Mouse (Mus musculus): ENCODE data around the gene Gramd2.
"Not testable (repeated sequence)": the region's sequence is repeated elsewhere in the genome, so short reads cannot be mapped to it uniquely, and the experiment has no call there.

Gramd2 gene

GRCm38 (mm10) chr9:59721144-59721543, 41.2 kb downstream of the Gramd2 start:
- in situ Hi-C loops (cut with MboI, MseI), result loop anchor here (5.0 kb wide), 3 partner anchors 81 to 366 kb away; no protein-coding TSS in a partner anchor

- in situ Hi-C loops (cut with MboI, MseI), result loop anchor here (5.0 kb wide), 3 partner anchors 79 to 364 kb away; no protein-coding TSS in a partner anchor
Measured at GRCm38 (mm10) chr9:59723096-59723657, 43.2 kb downstream of the Gramd2 start.

DNA sequence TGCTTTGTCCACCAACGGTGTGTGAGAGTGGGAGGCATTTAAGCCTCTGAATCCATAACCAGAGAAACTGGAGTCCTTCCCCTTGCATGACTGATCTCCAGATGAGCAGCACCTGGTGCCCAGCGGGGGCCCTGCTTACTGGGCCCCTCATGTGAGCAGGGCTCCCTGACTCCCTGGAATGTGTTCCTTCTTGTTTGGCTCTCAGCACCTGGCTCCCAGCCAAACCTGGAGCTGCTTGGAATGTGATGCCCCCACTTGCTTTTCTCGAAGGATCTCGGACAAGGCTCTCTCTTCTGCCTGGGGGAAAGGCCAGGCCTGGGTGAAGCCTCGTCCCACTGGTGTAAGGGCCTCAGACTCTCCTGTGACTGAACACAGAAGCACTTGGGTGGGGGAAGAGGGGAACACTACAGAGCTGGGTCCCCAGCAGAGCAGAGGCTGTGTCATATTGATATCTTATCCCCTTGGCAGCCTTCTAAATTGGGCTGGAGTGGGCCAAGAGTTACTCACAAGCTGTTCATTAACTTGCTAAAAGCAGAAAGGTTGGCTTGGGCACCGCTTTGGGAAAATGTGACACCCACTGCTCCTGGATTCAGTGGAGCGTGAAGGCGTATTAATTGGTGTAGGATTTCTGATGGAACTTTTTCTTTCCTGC, 44.0 kb downstream of the Gramd2 start:
- in situ Hi-C loops (cut with MboI, MseI), result loop anchor here (5.0 kb wide), 3 partner anchors 78 to 363 kb away; no protein-coding TSS in a partner anchor

- in situ Hi-C loops (cut with MboI, MseI), result no loop called here
Measured at GRCm38 (mm10) chr9:59725515-59725914, 45.6 kb downstream of the Gramd2 start.

GRCm38 (mm10) chr9:59727569-59728286, 47.8 kb downstream of the Gramd2 start:
- in situ Hi-C loops (cut with MboI, MseI), result no loop called here

DNA sequence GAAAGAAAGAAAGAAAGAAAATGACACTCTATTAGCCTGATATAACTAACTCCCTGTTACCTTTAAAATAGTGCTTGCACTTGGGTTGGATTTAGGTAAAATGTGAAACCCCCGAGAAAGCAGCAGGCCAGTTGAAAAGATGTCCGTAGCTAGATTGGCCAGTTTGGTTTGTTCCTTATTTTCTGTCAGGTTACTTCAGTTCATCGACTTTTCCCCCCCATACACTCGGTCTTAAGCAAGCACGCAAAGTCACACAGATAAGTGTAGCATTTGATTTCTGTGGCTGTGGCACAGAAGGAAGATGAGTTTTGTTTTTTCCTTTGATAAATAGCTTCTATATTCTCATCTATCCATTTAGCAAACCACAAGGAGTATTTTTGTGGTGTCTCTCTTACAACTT, 51.2 kb downstream of the Gramd2 start:
- in situ Hi-C loops (cut with MboI, MseI), result no loop called here

DNA sequence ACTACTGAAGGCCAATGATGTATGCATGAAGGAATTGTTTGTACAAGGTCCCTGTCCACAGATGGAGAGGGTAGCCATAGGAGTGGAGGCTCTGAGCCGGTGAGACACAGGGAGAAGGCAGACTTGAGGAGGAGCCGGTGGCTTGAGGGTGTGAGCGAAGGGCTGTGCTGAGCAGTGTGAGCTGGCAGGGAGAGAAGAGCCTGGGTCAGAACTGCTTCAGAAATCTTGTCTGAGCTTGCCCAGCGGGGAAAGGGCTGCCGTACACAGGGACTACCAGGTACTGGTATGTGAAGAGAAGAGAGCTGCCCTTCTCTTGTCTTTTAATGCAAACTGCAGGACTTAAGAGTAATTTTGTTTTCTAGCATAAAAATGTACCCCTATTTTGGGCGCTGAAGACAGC, 53.1 kb downstream of the Gramd2 start:
- in situ Hi-C loops (cut with MboI, MseI), result no loop called here

- in situ Hi-C loops (cut with MboI, MseI), result no loop called here
Measured at GRCm38 (mm10) chr9:59735394-59735793, 55.5 kb downstream of the Gramd2 start.

DNA sequence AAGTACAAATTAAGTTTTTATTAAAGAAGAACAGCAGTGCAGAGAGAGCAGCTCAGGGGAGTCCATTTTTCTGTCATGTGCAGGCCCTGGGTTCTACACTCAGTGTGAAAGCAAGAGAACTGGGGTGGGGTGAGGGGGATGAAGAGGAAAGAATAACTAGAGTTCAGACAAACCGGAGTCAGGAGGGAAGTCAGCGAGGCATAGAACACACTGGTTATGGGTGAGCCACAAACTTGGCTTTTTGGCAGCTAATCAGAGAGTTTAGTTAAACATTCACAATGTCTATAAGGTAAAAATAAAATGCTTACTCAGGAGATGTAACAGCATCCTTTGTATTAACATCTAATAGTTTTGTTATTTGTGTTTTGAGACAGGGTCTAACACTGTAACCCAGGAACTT, 60.6 kb downstream of the Gramd2 start:
- in situ Hi-C loops (cut with MboI, MseI), result no loop called here

GRCm38 (mm10) chr9:59743903-59744302, 64.0 kb downstream of the Gramd2 start:
- in situ Hi-C loops (cut with MboI, MseI), result no loop called here

GRCm38 (mm10) chr9:59748387-59748786, 68.4 kb downstream of the Gramd2 start:
- in situ Hi-C loops (cut with MboI, MseI), result no loop called here

GRCm38 (mm10) chr9:59748969-59749368, 69.0 kb downstream of the Gramd2 start:
- in situ Hi-C loops (cut with MboI, MseI), result no loop called here

DNA sequence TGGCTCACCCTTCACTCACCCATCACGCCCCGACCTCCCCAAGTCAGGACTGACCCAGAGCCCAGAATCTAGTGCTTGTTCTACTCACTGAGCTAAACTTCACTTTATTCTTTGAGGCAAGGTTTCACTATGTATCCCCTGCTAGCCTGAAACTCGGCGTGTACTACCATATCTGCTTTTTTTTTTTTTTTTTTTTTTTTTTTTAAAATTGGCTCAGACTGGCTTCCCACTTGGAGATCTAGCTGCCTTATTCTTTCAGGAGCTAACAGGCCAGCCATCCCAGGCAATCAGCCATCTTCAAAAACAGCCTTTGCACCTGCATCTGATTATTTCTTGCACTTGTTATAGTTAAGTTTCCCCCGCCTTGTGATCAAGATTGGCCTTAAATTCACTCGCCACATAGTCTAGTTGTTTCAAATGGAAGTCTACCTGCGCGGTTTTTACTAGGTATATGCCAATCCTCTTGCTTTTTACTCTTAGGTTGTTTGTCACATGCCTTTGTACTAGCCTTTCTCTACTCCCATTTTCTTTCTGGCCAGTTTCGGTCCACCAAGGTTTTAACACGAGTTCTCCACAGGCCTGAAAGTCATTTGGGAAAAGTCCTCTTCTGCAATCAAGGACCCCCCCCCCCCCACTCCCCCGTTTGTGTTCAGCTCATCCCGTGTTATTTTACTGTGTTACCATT, 69.8 kb downstream of the Gramd2 start:
- in situ Hi-C loops (cut with MboI, MseI), result no loop called here

GRCm38 (mm10) chr9:59750267-59751065, 70.5 kb downstream of the Gramd2 start, which contains the start of the genes Senp8 and Myo9a:
Senp8 (minus strand) TSS chr9:59750710.
Myo9a (plus strand) TSS chr9:59750896.
- in situ Hi-C loops (cut with MboI, MseI), result no loop called here

GRCm38 (mm10) chr9:59751066-59751581, 71.2 kb downstream of the Gramd2 start:
- in situ Hi-C loops (cut with MboI, MseI), result no loop called here

GRCm38 (mm10) chr9:59751966-59752365, 72.0 kb downstream of the Gramd2 start:
- in situ Hi-C loops (cut with MboI, MseI), result no loop called here

- in situ Hi-C loops (cut with MboI, MseI), result no loop called here
Measured at GRCm38 (mm10) chr9:59755199-59755598, 75.3 kb downstream of the Gramd2 start.

- in situ Hi-C loops (cut with MboI, MseI), result not testable (repeated sequence)
Measured at GRCm38 (mm10) chr9:59757016-59757415, 77.1 kb downstream of the Gramd2 start.

DNA sequence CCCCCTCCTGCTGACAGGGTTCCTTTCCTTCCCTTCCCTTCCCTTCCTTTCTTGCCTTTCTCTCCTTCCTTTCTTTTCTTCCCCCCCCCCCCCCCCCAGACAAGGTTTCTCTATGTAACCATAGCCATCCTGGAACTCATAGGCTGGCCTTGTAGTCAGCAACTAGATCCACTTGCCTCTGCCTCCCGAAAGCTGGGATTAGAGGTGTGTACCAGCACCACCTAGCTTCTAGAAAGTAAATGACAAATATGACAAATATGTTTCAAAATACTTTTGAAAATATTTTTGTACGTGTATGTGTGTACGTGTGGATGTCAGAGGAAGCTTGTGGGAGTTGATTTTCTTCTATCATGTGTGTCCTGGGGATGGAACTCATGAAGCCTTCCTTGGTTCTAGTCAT, 80.6 kb downstream of the Gramd2 start:
- in situ Hi-C loops (cut with MboI, MseI), result no loop called here

GRCm38 (mm10) chr9:59766966-59767461, 87.1 kb downstream of the Gramd2 start:
- in situ Hi-C loops (cut with MboI, MseI), result not testable (repeated sequence)

Measured in regulatory T cell (primary cell).